Mouse (Mus musculus) G1E (cell line): Measurements from ENCODE around the gene Foxn1. TPM values are rescaled to one million over a fixed set of nuclear protein-coding genes. Genes with fewer than 3 reads are reported as not detected.
A peak's percentile ranks its signal among the peaks of the same experiment; 100 is the strongest.

Experiments used
- ATAC-seq: 2 replicates; pipeline ENCODE4 v1.8.0; 2016; ENCODE audit warnings: mild to moderate bottlenecking; ENCODE audit not compliant: insufficient number of reproducible peaks, poor library complexity, low FRiP score, severe bottlenecking; ENCODE audit errors: extremely low read depth
- DNase-seq: peaks from one replicate; pipeline ENCODE4 v3.0.0; 2012; ENCODE audit warnings: low spot score
- H3K27me3 ChIP-seq: 2 replicates; pipeline ENCODE4 v1.6.1; 2012; ENCODE audit warnings: mild to moderate bottlenecking, low read length, inconsistent platforms; ENCODE audit not compliant: insufficient read depth
- H3K36me3 ChIP-seq: replicated peaks from 2 replicates; pipeline ENCODE3; 2012; ENCODE audit warnings: mild to moderate bottlenecking, inconsistent platforms
- H3K4me1 ChIP-seq: 2 replicates; pipeline ENCODE4 v1.6.1; 2012; ENCODE audit warnings: low read depth, low read length, inconsistent platforms, mixed read lengths; ENCODE audit not compliant: insufficient read depth
- H3K4me3 ChIP-seq: 2 replicates; pipeline ENCODE4 v1.5.1; 2012; ENCODE audit warnings: low read depth, mild to moderate bottlenecking, inconsistent platforms, low read length, moderate library complexity, mixed read lengths
- H3K9me3 ChIP-seq: replicated peaks from 2 replicates; pipeline ENCODE4 v1.6.1; 2012; ENCODE audit warnings: inconsistent platforms
- CTCF ChIP-seq: IDR thresholded peaks from 2 replicates; pipeline ENCODE4 v1.5.1; 2012; ENCODE audit warnings: low read depth, low read length, inconsistent platforms, mixed read lengths
- GATA1 ChIP-seq: IDR thresholded peaks from 2 replicates; pipeline ENCODE4 v1.6.1; 2012; ENCODE audit warnings: borderline replicate concordance, low read length, inconsistent platforms, mixed read lengths
- GATA2 ChIP-seq: IDR thresholded peaks from 2 replicates; pipeline ENCODE4 v1.6.1; 2012; ENCODE audit warnings: low read depth, low read length, inconsistent platforms, borderline replicate concordance
- POLR2AphosphoS5 ChIP-seq: IDR thresholded peaks from 2 replicates; pipeline ENCODE4 v1.6.1; 2012; ENCODE audit warnings: low read depth, low read length, inconsistent platforms; ENCODE audit not compliant: insufficient replicate concordance
- TAL1 ChIP-seq: conservative IDR thresholded peaks from 2 replicates; pipeline ENCODE4 v1.6.1; 2012; ENCODE audit warnings: low read depth, low read length, inconsistent platforms, mixed read lengths
- polyA plus RNA-seq: library from polyadenylated mRNA; stranded (reverse); fragments of >175 nt; gene quantifications from 2 replicates; pipeline ENCODE4 v1.2.3, GENCODE M21; 2012
- total RNA-seq, 2 experiments: library from RNA; stranded (forward) in 1 of 2; stranded (reverse) in 1 of 2; fragments of 200-1000 nt in 1 of 2; fragments of >200 nt in 1 of 2; fragmentation: Nextera tagmentation in 1 of 2; gene quantifications; 2 replicates each; pipeline ENCODE4 v1.2.3; 2014 to 2017

The Foxn1 gene
- total and polyA plus RNA-seq, 3 experiments = 0.05 TPM; not detected in 2

GRCm38 (mm10) chr11:78401469-78401868, 15.1 kb upstream of the Foxn1 start:
- H3K27me3 ChIP-seq = peaks cover 38% of the 10 kb centered on the region
- ATAC-seq (no peak), DNase-seq (no peak)
- H3K9me3 ChIP-seq = no peaks in the 10 kb centered on the region
- H3K4me3 ChIP-seq = no peak overlapping the region
- H3K36me3 ChIP-seq = no peaks in the 10 kb centered on the region
- TF ChIP-seq TAL1 (no peak), CTCF (no peak), GATA1 (no peak), POLR2AphosphoS5 (no peak)
- H3K4me1 ChIP-seq = no peaks in the 10 kb centered on the region

- no peaks in the 10 kb centered on the region for H3K4me1 ChIP-seq
- no peaks in the 10 kb centered on the region for H3K9me3 ChIP-seq
- ATAC-seq = no peak
- DNase-seq = no peak
- no peak overlapping the region for H3K4me3 ChIP-seq
- H3K27me3 ChIP-seq = peaks cover 36% of the 10 kb centered on the region
- TF ChIP-seq GATA1 = no peak
- no peak for TF ChIP-seq TAL1
- TF ChIP-seq POLR2AphosphoS5 = no peak
- no peak for TF ChIP-seq CTCF
- TF ChIP-seq GATA2 = no peak
- H3K36me3 ChIP-seq = no peaks in the 10 kb centered on the region
These were observed 14.6 kb upstream of the Foxn1 start for GRCm38 (mm10) chr11:78400936-78401335.

GRCm38 (mm10) chr11:78399680-78400079, 13.3 kb upstream of the Foxn1 start:
- no peak overlapping the region for H3K4me3 ChIP-seq
- no peak for ATAC-seq
- no peaks in the 10 kb centered on the region for H3K36me3 ChIP-seq
- TF ChIP-seq GATA1 = no peak
- TF ChIP-seq CTCF = peak; percentile 95
- TF ChIP-seq TAL1 = no peak
- H3K27me3 ChIP-seq = peaks cover 36% of the 10 kb centered on the region
- no peaks in the 10 kb centered on the region for H3K9me3 ChIP-seq
- H3K4me1 ChIP-seq = no peaks in the 10 kb centered on the region
- DNase-seq = peak; percentile 32

GRCm38 (mm10) chr11:78398212-78398611, 11.9 kb upstream of the Foxn1 start:
- Histone ChIP-seq H3K9me3 (no peaks in the 10 kb centered on the region), H3K4me3 (no peak overlapping the region), H3K27me3 (peaks cover 33% of the 10 kb centered on the region), H3K4me1 (no peaks in the 10 kb centered on the region), H3K36me3 (no peaks in the 10 kb centered on the region)
- DNase-seq = no peak
- TF ChIP-seq GATA2 = no peak
- TF ChIP-seq GATA1 = no peak
- TF ChIP-seq POLR2AphosphoS5 = no peak
- no peak for TF ChIP-seq TAL1
- TF ChIP-seq CTCF = no peak
- no peak for ATAC-seq

DNA sequence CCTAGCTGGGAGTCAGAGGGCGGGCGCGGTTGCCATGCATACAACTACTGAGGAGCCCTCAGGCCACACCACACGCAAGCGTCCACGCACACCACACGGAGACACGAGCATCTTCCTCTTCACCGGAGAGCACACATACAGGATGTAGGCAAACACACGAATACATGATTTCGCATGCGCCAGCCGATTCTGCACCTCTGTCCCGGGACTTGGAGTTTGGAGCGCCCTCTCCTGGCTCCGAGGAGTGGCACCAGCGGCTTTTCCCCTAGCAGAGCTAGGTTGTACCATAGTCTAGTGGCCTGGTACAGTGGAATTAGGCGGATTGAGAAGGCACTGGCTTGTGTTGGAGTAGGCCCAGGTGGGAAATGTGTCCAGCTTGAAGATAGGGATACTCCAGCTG, 11.0 kb upstream of the Foxn1 start:
- H3K4me3 ChIP-seq = no peak overlapping the region
- ATAC-seq = no peak
- no peaks in the 10 kb centered on the region for H3K36me3 ChIP-seq
- no peaks in the 10 kb centered on the region for H3K9me3 ChIP-seq
- no peaks in the 10 kb centered on the region for H3K4me1 ChIP-seq
- no peak for TF ChIP-seq GATA2
- TF ChIP-seq CTCF = peak; percentile 37; the same call in 1 of the 2 replicates
- TF ChIP-seq GATA1 = no peak
- peak; percentile 26 for DNase-seq
- peaks cover 36% of the 10 kb centered on the region for H3K27me3 ChIP-seq

GRCm38 (mm10) chr11:78396950-78397349, 10.6 kb upstream of the Foxn1 start:
- Histone ChIP-seq H3K9me3 (no peaks in the 10 kb centered on the region), H3K27me3 (peaks cover 34% of the 10 kb centered on the region), H3K36me3 (no peaks in the 10 kb centered on the region), H3K4me3 (no peak overlapping the region), H3K4me1 (no peaks in the 10 kb centered on the region)
- ATAC-seq = no peak
- DNase-seq = no peak
- TF ChIP-seq GATA2 (no peak), GATA1 (no peak), POLR2AphosphoS5 (no peak), TAL1 (no peak), CTCF (no peak)

DNA sequence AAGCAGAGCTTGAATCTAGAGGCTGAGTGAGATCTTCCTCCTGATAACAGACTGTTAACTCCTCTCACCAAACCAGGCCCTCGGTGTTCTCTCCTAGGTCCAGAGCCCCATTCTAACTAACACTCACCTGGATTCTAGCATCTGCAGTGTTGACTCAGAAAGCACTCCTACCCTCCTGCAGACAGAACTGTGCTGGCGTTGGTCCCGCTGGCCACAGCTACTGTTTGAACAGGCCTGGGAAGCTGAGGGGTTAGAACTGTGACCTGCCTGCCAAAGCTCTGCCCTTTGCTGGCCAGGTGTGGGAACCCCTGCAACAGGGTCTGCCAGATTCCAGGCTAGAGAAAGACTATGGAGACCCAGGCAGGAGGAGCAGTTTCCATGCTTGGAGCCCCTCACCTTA, 6.4 kb upstream of the Foxn1 start:
- TF ChIP-seq POLR2AphosphoS5 = no peak
- no peak for TF ChIP-seq GATA2
- no peak for TF ChIP-seq CTCF
- no peak for TF ChIP-seq TAL1
- no peak for TF ChIP-seq GATA1
- H3K9me3 ChIP-seq = no peaks in the 10 kb centered on the region
- no peak overlapping the region for H3K4me3 ChIP-seq
- H3K36me3 ChIP-seq = no peaks in the 10 kb centered on the region
- H3K27me3 ChIP-seq = peaks cover 27% of the 10 kb centered on the region; the same call in 1 of the 2 replicates
- H3K4me1 ChIP-seq = no peaks in the 10 kb centered on the region
- ATAC-seq (no peak), DNase-seq (no peak)
